Mouse (Mus musculus): ENCODE data around the gene Fbp1. TPM values are rescaled to one million over a fixed set of nuclear protein-coding genes. Genes with fewer than 3 reads are reported as not detected.

The Fbp1 gene
- polyA plus RNA-seq, 1 experiment from 2014 or later, result 529 TPM

DNA sequence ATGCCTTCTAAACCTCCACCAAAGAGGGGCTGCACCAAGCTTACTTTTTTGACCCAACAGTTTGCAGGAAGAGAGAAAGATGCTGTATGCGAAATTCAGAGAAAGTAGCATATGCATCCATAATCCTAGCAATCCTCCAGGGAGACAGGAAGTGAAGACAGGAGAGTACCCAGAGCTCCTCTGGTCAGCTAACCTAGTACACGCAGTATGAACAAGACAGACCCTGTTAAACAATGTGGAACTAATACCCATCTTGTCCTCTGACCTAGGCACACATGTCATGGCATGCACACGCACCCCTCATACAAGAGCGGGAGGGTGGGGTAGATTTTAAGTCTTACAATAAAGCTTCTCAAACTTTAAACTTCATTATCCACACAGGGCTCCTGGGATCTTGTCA is 22.1 kb upstream of the Fbp1 start:
- no peaks in the 10 kb centered on the region for H3K27me3 ChIP-seq (replicated peaks; ENCODE audit: control insufficient read depth, insufficient read depth, low read length)
- H3K9ac ChIP-seq (ENCODE audit: low read depth, low read length), result no peak overlapping the region
- no peaks in the 10 kb centered on the region for H3K36me3 ChIP-seq (ENCODE audit: control insufficient read depth, insufficient read depth)
- H3K9me3 ChIP-seq (ENCODE audit: control insufficient read depth), result no peaks in the 10 kb centered on the region
- H3K4me2 ChIP-seq (replicated peaks; ENCODE audit: low read depth), result no peak overlapping the region
- no peak for ATAC-seq
- H3K4me3 ChIP-seq (ENCODE audit: low read depth, low read length), result no peak overlapping the region
- WGBS, result 83% methylated on average over 4 of the region's 4 CpGs
- 0 out of 2 replicates have a peak, but pooled peaks cover 4% of the 10 kb centered on the region for H3K4me1 ChIP-seq (replicated peaks; ENCODE audit: control insufficient read depth, insufficient read depth, low read length)
- no peak for TF ChIP-seq CTCF (IDR thresholded peaks at IDR 0.05; ENCODE audit: low read depth)
- H3K27ac ChIP-seq (ENCODE audit: low read depth, low read length), result no peak overlapping the region

DNA sequence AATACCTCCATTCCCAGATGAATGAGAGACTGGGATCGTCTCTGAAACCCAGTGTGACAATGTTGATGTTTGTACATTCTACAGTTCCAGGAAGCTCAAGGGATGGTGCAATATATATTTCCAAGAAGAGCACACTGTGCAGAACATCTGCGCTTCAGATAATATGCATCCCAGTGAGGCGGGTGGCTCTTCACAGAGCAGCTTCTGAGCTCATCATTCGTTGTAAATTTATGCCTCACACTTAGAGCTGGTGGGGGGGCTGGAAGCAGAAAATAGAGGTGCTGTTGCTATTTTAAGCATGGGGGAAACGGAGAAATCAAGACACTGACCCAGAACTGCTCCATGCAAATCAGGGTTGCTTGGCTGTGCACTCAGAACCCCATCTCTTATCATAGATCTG is 21.7 kb upstream of the Fbp1 start:
- Histone ChIP-seq H3K4me1 (replicated peaks; ENCODE audit: control insufficient read depth, insufficient read depth, low read length) (0 out of 2 replicates have a peak, but pooled peaks cover 4% of the 10 kb centered on the region), H3K4me2 (replicated peaks; ENCODE audit: low read depth) (no peak overlapping the region), H3K27ac (ENCODE audit: low read depth, low read length) (0 out of 2 replicates have a peak overlapping the region, but pooled peaks have one; percentile 87), H3K9me3 (ENCODE audit: control insufficient read depth) (no peaks in the 10 kb centered on the region), H3K36me3 (ENCODE audit: control insufficient read depth, insufficient read depth) (no peaks in the 10 kb centered on the region), H3K27me3 (replicated peaks; ENCODE audit: control insufficient read depth, insufficient read depth, low read length) (no peaks in the 10 kb centered on the region), H3K4me3 (ENCODE audit: low read depth, low read length) (no peak overlapping the region), H3K9ac (ENCODE audit: low read depth, low read length) (no peak overlapping the region)
- no peak for ATAC-seq
- TF ChIP-seq CTCF (IDR thresholded peaks at IDR 0.05; ENCODE audit: low read depth), result no peak
- WGBS, result 48% methylated on average over 5 of the region's 5 CpGs

- Histone ChIP-seq H3K36me3 (ENCODE audit: control insufficient read depth, insufficient read depth) (no peaks in the 10 kb centered on the region), H3K4me3 (ENCODE audit: low read depth, low read length) (no peak overlapping the region), H3K27ac (ENCODE audit: low read depth, low read length) (peak overlapping the region; percentile 87), H3K9ac (ENCODE audit: low read depth, low read length) (no peak overlapping the region), H3K9me3 (ENCODE audit: control insufficient read depth) (no peaks in the 10 kb centered on the region), H3K4me2 (replicated peaks; ENCODE audit: low read depth) (0 out of 2 replicates have a peak overlapping the region, but pooled peaks have one; percentile 1), H3K27me3 (replicated peaks; ENCODE audit: control insufficient read depth, insufficient read depth, low read length) (no peaks in the 10 kb centered on the region), H3K4me1 (replicated peaks; ENCODE audit: control insufficient read depth, insufficient read depth, low read length) (0 out of 2 replicates have a peak, but pooled peaks cover 4% of the 10 kb centered on the region)
- WGBS, result 14% methylated on average over 8 of the region's 8 CpGs
- ATAC-seq, result peak; percentile 97
- TF ChIP-seq CTCF (IDR thresholded peaks at IDR 0.05; ENCODE audit: low read depth), result no peak
Measured at GRCm38 (mm10) chr13:62908163-62908559, 20.1 kb upstream of the Fbp1 start.

DNA sequence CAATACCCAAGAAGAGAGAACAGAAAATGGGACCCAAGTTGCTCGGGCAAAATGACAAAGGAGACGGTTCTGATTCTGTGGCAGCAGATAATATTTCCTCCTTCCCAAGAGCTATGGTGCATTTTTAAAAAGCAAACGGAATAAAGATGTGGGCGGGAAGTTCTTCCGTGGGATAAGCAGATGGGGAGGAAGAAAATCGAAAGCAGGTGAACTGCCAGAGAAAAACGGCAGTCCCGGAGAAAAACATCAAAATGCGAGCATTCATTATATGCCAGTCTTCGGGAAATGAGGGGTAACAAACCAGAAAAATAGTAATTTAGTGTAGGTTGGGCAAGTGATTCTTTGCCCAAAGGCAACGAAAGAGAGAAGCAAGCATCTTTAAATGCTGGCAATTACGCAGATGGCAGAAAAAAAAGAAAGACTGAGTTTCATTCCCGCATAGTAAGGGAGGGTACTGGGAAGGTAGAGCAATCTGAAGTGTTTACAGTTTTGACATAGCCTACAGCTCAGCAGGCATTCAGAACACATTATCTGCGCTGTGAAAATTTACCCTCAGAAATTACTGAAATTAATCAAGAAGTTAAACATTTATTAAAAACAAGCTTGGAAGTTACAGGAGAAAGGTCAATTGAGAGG is 19.6 kb upstream of the Fbp1 start:
- Histone ChIP-seq H3K4me2 (replicated peaks; ENCODE audit: low read depth) (peak overlapping the region; percentile 51), H3K4me1 (replicated peaks; ENCODE audit: control insufficient read depth, insufficient read depth, low read length) (0 out of 2 replicates have a peak, but pooled peaks cover 4% of the 10 kb centered on the region), H3K9ac (ENCODE audit: low read depth, low read length) (0 out of 2 replicates have a peak overlapping the region, but pooled peaks have one; percentile 13), H3K9me3 (ENCODE audit: control insufficient read depth) (no peaks in the 10 kb centered on the region), H3K36me3 (ENCODE audit: control insufficient read depth, insufficient read depth) (no peaks in the 10 kb centered on the region), H3K27ac (ENCODE audit: low read depth, low read length) (peak overlapping the region; percentile 87), H3K27me3 (replicated peaks; ENCODE audit: control insufficient read depth, insufficient read depth, low read length) (no peaks in the 10 kb centered on the region), H3K4me3 (ENCODE audit: low read depth, low read length) (peak overlapping the region; percentile 9; the same call in 1 of the 2 replicates)
- ATAC-seq, result no peak
- TF ChIP-seq CTCF (IDR thresholded peaks at IDR 0.05; ENCODE audit: low read depth), result no peak
- 52% methylated on average over 14 of the region's 14 CpGs for WGBS

GRCm38 (mm10) chr13:62901139-62901538 is 13.1 kb upstream of the Fbp1 start:
- H3K27me3 ChIP-seq (replicated peaks; ENCODE audit: control insufficient read depth, insufficient read depth, low read length), result no peaks in the 10 kb centered on the region
- no peak for ATAC-seq
- H3K9me3 ChIP-seq (ENCODE audit: control insufficient read depth), result no peaks in the 10 kb centered on the region
- no peak overlapping the region for H3K4me2 ChIP-seq (replicated peaks; ENCODE audit: low read depth)
- H3K36me3 ChIP-seq (ENCODE audit: control insufficient read depth, insufficient read depth), result no peaks in the 10 kb centered on the region
- H3K27ac ChIP-seq (ENCODE audit: low read depth, low read length), result no peak overlapping the region
- H3K4me1 ChIP-seq (replicated peaks; ENCODE audit: control insufficient read depth, insufficient read depth, low read length), result no peaks in the 10 kb centered on the region
- H3K9ac ChIP-seq (ENCODE audit: low read depth, low read length), result no peak overlapping the region
- no peak overlapping the region for H3K4me3 ChIP-seq (ENCODE audit: low read depth, low read length)
- no peak for TF ChIP-seq CTCF (IDR thresholded peaks at IDR 0.05; ENCODE audit: low read depth)

DNA sequence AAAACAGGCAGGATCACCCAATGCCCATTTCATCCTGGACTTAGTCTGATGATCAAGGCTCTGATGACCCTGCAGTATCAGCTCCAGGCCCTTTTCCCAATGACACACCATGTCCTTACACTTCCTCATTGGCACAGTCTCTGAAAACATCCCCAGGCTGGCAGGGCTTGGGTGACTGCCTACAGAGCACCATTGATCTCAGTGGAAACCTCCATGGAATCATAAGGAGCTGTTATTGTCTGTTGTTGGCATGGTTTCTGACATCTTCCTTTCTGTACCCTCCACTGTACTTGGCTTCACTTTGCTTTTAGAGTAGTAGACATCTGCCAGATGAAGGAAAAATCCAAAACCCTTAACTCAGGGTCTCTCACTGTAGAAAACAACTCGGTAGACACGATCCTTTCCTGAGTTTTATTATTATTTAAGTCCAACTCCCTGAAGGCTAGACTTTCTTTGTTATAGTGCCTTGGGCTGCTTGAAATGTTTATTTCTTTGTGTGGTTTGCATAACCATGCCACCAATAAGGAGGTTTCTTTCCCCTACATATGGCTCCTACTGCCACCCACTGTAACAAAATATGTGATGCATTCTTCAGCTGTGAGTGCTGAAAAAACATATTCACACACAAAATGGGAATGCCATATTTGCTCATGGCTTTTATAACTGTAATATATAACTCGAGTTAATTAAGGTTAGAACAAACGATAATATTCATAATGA is 10.0 kb upstream of the Fbp1 start:
- Histone ChIP-seq H3K27me3 (replicated peaks; ENCODE audit: control insufficient read depth, insufficient read depth, low read length) (no peaks in the 10 kb centered on the region), H3K9me3 (ENCODE audit: control insufficient read depth) (no peaks in the 10 kb centered on the region), H3K4me2 (replicated peaks; ENCODE audit: low read depth) (no peak overlapping the region), H3K36me3 (ENCODE audit: control insufficient read depth, insufficient read depth) (no peaks in the 10 kb centered on the region), H3K27ac (ENCODE audit: low read depth, low read length) (no peak overlapping the region), H3K4me3 (ENCODE audit: low read depth, low read length) (no peak overlapping the region), H3K9ac (ENCODE audit: low read depth, low read length) (no peak overlapping the region), H3K4me1 (replicated peaks; ENCODE audit: control insufficient read depth, insufficient read depth, low read length) (no peaks in the 10 kb centered on the region)
- no peak for TF ChIP-seq CTCF (IDR thresholded peaks at IDR 0.05; ENCODE audit: low read depth)
- ATAC-seq, result no peak
- WGBS, result 90% methylated on average over 4 of the region's 4 CpGs

Data from intestine, postnatal 0 days (tissue).